Mouse (Mus musculus) embryonic facial prominence, embryonic 13.5 days (tissue): ENCODE measurements at regions not wholly inside any gene's neighbourhood (a gene's known extent, or its start where the extent isn't known, plus 50 kb on each side); places are given as distances from the start of the nearest gene placed in this dataset.

Source experiments
- ATAC-seq: fragments of 200-750 bp; cut with Nextera tagmentation; 2 replicates; pipeline ENCODE4 v1.8.0; 2017; ENCODE audit warnings: low read depth; ENCODE audit not compliant: insufficient number of reproducible peaks, insufficient read depth, low FRiP score, low TSS enrichment
- H3K27ac ChIP-seq: fragments of 300-500 bp; sonication (generic); 2 replicates; pipeline ENCODE4 v1.5.1; 2015; ENCODE audit warnings: moderate library complexity, mild to moderate bottlenecking, inconsistent platforms
- H3K27me3 ChIP-seq: fragments of 300-500 bp; sonication (generic); 2 replicates; pipeline ENCODE4 v1.6.1; 2015; ENCODE audit warnings: mild to moderate bottlenecking, inconsistent platforms
- H3K36me3 ChIP-seq: fragments of 300-500 bp; sonication (generic); 2 replicates; pipeline ENCODE4 v1.6.1; 2015; ENCODE audit warnings: mild to moderate bottlenecking, inconsistent platforms
- H3K4me1 ChIP-seq: fragments of 300-500 bp; sonication (generic); 2 replicates; pipeline ENCODE4 v1.6.1; 2015; ENCODE audit warnings: inconsistent platforms
- H3K4me2 ChIP-seq: fragments of 300-500 bp; sonication (generic); 2 replicates; pipeline ENCODE4 v1.6.1; 2015; ENCODE audit warnings: moderate library complexity, mild to moderate bottlenecking, inconsistent platforms
- H3K4me3 ChIP-seq: fragments of 300-500 bp; sonication (generic); 2 replicates; pipeline ENCODE4 v1.5.1; 2015; ENCODE audit warnings: mild to moderate bottlenecking, inconsistent platforms
- H3K9ac ChIP-seq: fragments of 300-500 bp; sonication (generic); 2 replicates; pipeline ENCODE4 v1.6.1; 2015; ENCODE audit warnings: mild to moderate bottlenecking, inconsistent platforms
- H3K9me3 ChIP-seq: fragments of 300-500 bp; sonication (generic); 2 replicates; pipeline ENCODE4 v1.6.1; 2016; ENCODE audit warnings: inconsistent platforms
- WGBS: fragments of 180-500 bp; shearing (Covaris S2); methylation state at CpG from one replicate; pipeline ENCODE4 v1.1.7; 2015; ENCODE audit warnings: mixed read lengths; 5-methylcytosine and 5-hydroxymethylcytosine counted together

- Histone ChIP-seq H3K9me3 (no peaks in the 10 kb centered on the region), H3K27me3 (no peaks in the 10 kb centered on the region), H3K27ac (no peak overlapping the region), H3K4me2 (no peak overlapping the region), H3K4me3 (no peak overlapping the region), H3K9ac (no peak overlapping the region), H3K4me1 (no peaks in the 10 kb centered on the region), H3K36me3 (no peaks in the 10 kb centered on the region)
- whole genome bisulfite sequencing: 53% methylated on average over 3 of the region's 3 CpGs
- no peak for ATAC-seq
Measured at GRCm38 (mm10) chr16:97234321-97234720, 63.8 kb upstream of the Dscam start.

DNA sequence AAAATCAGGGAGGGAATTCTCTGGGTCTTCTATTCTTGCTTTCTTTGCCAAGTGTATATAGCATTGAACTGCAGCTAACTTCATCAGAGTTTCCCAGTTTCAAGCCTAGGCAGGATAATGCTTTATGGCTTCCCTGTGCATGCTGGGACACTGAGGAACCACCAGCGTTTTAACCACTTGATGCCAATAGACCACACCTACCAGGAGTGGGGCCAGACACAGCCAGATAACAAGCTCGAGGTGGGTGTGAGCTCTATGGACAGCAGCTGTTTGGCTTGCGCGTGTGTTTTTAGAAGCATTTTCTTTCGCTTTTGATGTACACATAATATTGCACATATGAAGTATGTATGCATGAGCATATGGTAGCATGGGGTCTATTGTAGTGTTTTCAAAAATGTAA is 69.1 kb upstream of the Dscam start:
- H3K27ac ChIP-seq: no peak overlapping the region
- no peaks in the 10 kb centered on the region for H3K4me1 ChIP-seq
- 76% methylated on average over 5 of the region's 5 CpGs for WGBS
- no peaks in the 10 kb centered on the region for H3K9me3 ChIP-seq
- no peak overlapping the region for H3K4me3 ChIP-seq
- no peaks in the 10 kb centered on the region for H3K27me3 ChIP-seq
- no peak overlapping the region for H3K9ac ChIP-seq
- no peak overlapping the region for H3K4me2 ChIP-seq
- ATAC-seq: no peak
- H3K36me3 ChIP-seq: no peaks in the 10 kb centered on the region

GRCm38 (mm10) chr16:97240085-97240484 is 69.5 kb upstream of the Dscam start:
- Histone ChIP-seq H3K27ac (no peak overlapping the region), H3K27me3 (no peaks in the 10 kb centered on the region), H3K9ac (no peak overlapping the region), H3K36me3 (no peaks in the 10 kb centered on the region), H3K4me3 (no peak overlapping the region), H3K4me2 (no peak overlapping the region), H3K9me3 (no peaks in the 10 kb centered on the region), H3K4me1 (no peaks in the 10 kb centered on the region)
- WGBS: 79% methylated on average over 7 of the region's 7 CpGs
- no peak for ATAC-seq

GRCm38 (mm10) chr16:97240859-97241360 is 70.4 kb upstream of the Dscam start:
- Histone ChIP-seq H3K4me2 (no peak overlapping the region), H3K9ac (no peak overlapping the region), H3K4me3 (no peak overlapping the region), H3K27me3 (no peaks in the 10 kb centered on the region), H3K27ac (no peak overlapping the region), H3K36me3 (no peaks in the 10 kb centered on the region), H3K9me3 (no peaks in the 10 kb centered on the region), H3K4me1 (no peaks in the 10 kb centered on the region)
- WGBS: 58% methylated on average over 8 of the region's 8 CpGs
- ATAC-seq: no peak

GRCm38 (mm10) chr16:97241639-97242038 is 71.1 kb upstream of the Dscam start:
- Histone ChIP-seq H3K4me2 (no peak overlapping the region), H3K9me3 (no peaks in the 10 kb centered on the region), H3K27me3 (no peaks in the 10 kb centered on the region), H3K36me3 (no peaks in the 10 kb centered on the region), H3K27ac (no peak overlapping the region), H3K4me1 (no peaks in the 10 kb centered on the region), H3K9ac (no peak overlapping the region), H3K4me3 (no peak overlapping the region)
- no peak for ATAC-seq

DNA sequence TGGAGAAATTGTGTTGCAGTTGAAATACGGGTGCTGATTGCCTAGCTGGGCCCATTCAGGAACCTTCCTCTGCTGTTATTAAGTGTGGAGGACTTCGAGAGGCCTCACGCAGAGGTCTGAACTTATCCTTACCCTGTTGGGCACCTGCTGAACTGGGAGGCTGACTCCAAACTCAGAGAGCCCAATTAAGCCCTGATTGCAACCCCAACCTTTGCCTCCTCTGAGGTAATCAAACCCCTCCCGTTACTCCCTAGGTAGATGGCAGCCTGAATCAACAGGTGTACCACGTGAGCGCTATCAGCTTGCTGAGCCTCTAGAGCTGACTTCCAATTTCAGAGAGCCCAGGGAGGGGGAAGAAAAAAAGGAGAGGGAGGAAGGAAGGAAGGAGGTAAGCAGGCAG is 79.9 kb upstream of the Dscam start:
- H3K9ac ChIP-seq: no peak overlapping the region
- no peak for ATAC-seq
- H3K36me3 ChIP-seq: no peaks in the 10 kb centered on the region
- no peak overlapping the region for H3K4me3 ChIP-seq
- no peaks in the 10 kb centered on the region for H3K4me1 ChIP-seq
- no peaks in the 10 kb centered on the region for H3K27me3 ChIP-seq
- no peak overlapping the region for H3K27ac ChIP-seq
- WGBS: 66% methylated on average over 6 of the region's 6 CpGs
- no peak overlapping the region for H3K4me2 ChIP-seq
- H3K9me3 ChIP-seq: no peaks in the 10 kb centered on the region

- Histone ChIP-seq H3K4me3 (no peak overlapping the region), H3K27me3 (no peaks in the 10 kb centered on the region), H3K9ac (no peak overlapping the region), H3K9me3 (no peaks in the 10 kb centered on the region), H3K36me3 (no peaks in the 10 kb centered on the region), H3K4me1 (no peaks in the 10 kb centered on the region), H3K4me2 (no peak overlapping the region), H3K27ac (no peak overlapping the region)
- no peak for ATAC-seq
- WGBS: 76% methylated on average over 1 of the region's 1 CpGs
Measured at GRCm38 (mm10) chr16:97252551-97252950, 82.0 kb upstream of the Dscam start.

- Histone ChIP-seq H3K4me3 (no peak overlapping the region), H3K27ac (no peak overlapping the region), H3K4me2 (no peak overlapping the region), H3K9ac (no peak overlapping the region), H3K27me3 (no peaks in the 10 kb centered on the region), H3K36me3 (no peaks in the 10 kb centered on the region), H3K9me3 (no peaks in the 10 kb centered on the region), H3K4me1 (no peaks in the 10 kb centered on the region)
- WGBS: 52% methylated on average over 2 of the region's 2 CpGs
- no peak for ATAC-seq
Measured at GRCm38 (mm10) chr16:97252997-97253635, 82.6 kb upstream of the Dscam start.

GRCm38 (mm10) chr16:97258821-97259220 is 88.3 kb upstream of the Dscam start:
- Histone ChIP-seq H3K27me3 (no peaks in the 10 kb centered on the region), H3K9me3 (no peaks in the 10 kb centered on the region), H3K4me3 (no peak overlapping the region), H3K9ac (no peak overlapping the region), H3K27ac (no peak overlapping the region), H3K36me3 (no peaks in the 10 kb centered on the region), H3K4me1 (peaks cover 7% of the 10 kb centered on the region), H3K4me2 (no peak overlapping the region)
- 71% methylated on average over 6 of the region's 6 CpGs for WGBS
- no peak for ATAC-seq

DNA sequence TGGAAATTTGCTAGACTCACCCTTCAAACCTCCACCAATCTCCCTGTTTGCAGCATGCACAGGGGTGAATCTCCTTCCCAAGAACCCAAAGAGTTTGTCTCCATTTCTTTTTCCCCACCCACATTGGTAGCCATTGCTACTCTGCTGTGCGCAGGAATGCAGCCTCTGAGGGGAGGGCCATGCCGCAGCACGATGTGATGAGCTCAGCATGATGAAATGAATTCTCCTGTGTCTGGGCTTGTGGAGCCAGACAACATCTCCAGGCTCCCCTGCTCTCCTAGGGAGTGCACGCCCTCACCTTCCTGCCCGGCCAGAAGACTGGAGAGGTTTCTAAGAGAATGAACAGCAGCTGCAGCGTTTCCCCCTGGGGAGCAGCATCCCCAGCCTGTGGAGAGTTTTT is 92.9 kb upstream of the Dscam start:
- Histone ChIP-seq H3K4me1 (peaks cover 7% of the 10 kb centered on the region), H3K4me3 (no peak overlapping the region), H3K9ac (no peak overlapping the region), H3K27ac (no peak overlapping the region), H3K9me3 (no peaks in the 10 kb centered on the region), H3K4me2 (peak overlapping the region; percentile 16), H3K36me3 (no peaks in the 10 kb centered on the region), H3K27me3 (no peaks in the 10 kb centered on the region)
- no peak for ATAC-seq
- 10% methylated on average over 6 of the region's 6 CpGs for WGBS

DNA sequence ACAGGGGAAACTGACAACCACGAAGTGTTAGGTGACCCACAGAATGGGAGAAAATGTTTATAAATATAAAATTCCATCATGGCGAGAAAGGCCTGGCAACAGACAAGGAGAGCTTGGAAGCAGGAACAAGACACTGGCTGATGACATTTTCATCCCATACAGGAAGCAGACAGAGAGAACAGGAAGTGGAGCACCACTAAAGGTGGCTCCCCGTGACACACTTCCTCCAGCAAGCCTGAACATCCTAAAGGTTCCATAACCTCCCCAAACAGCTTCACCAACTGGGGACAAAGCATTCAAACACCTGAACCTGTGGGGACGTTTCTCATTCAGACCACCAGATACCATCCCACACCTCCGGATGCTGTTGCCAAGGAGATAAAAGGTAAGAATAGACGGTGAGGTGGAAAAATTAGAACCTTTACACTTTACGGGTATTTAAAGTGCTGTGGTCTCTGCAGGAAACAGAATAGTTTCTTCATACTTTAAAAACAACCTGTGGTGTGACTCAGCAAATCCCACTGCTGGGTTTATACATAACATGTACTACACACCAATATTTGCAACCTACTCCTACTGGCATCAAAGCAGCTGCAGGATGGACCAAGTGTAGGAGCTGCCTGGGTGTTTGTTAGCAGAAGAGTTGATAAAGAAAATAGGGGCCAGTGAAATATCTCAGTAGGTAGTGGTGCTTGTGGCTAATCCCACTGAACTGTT is 86.0 kb upstream of the Bace2 start:
- Histone ChIP-seq H3K27ac (no peak overlapping the region), H3K4me3 (no peak overlapping the region), H3K4me1 (no peaks in the 10 kb centered on the region), H3K4me2 (no peak overlapping the region), H3K27me3 (peaks cover 4% of the 10 kb centered on the region; the same call in 1 of the 2 replicates), H3K36me3 (no peaks in the 10 kb centered on the region), H3K9ac (no peak overlapping the region), H3K9me3 (no peaks in the 10 kb centered on the region)
- 90% methylated on average over 7 of the region's 7 CpGs for WGBS
- no peak for ATAC-seq

- peaks cover 4% of the 10 kb centered on the region; the same call in 1 of the 2 replicates for H3K27me3 ChIP-seq
- 94% methylated on average over 8 of the region's 8 CpGs for WGBS
- no peaks in the 10 kb centered on the region for H3K36me3 ChIP-seq
- H3K27ac ChIP-seq: no peak overlapping the region
- H3K9me3 ChIP-seq: no peaks in the 10 kb centered on the region
- H3K4me3 ChIP-seq: no peak overlapping the region
- H3K9ac ChIP-seq: no peak overlapping the region
- no peaks in the 10 kb centered on the region for H3K4me1 ChIP-seq
- ATAC-seq: no peak
- H3K4me2 ChIP-seq: no peak overlapping the region
Measured at GRCm38 (mm10) chr16:97271264-97271663, 85.3 kb upstream of the Bace2 start.
